Mouse (Mus musculus) hindbrain, embryonic 14.5 days (tissue): ENCODE results near the gene Mycl. TPM values are rescaled to one million over a fixed set of nuclear protein-coding genes. Genes with fewer than 3 reads are reported as not detected.

Source experiments
- ATAC-seq: fragments of 200-750 bp; cut with Nextera tagmentation; 2 replicates; pipeline ENCODE4 v1.8.0; 2017; ENCODE audit warnings: moderate number of reproducible peaks, mild to moderate bottlenecking, moderate TSS enrichment, moderate library complexity; ENCODE audit not compliant: low FRiP score
- DNase-seq: peaks from one replicate; pipeline ENCODE4 v3.0.0-alpha.2; 2015; ENCODE audit warnings: low spot score
- H3K27ac ChIP-seq: fragments of 300-500 bp; sonication (generic); 2 replicates; pipeline ENCODE4 v1.5.1; 2014; ENCODE audit warnings: mild to moderate bottlenecking, moderate library complexity
- H3K27me3 ChIP-seq: fragments of 300-500 bp; sonication (generic); 2 replicates; pipeline ENCODE4 v1.6.1; 2014; ENCODE audit warnings: mild to moderate bottlenecking, low read length, mixed read lengths; ENCODE audit not compliant: control insufficient read depth, insufficient read depth
- H3K36me3 ChIP-seq: fragments of 300-500 bp; sonication (generic); replicated peaks from 2 replicates; pipeline ENCODE4 v1.6.1; 2014; ENCODE audit not compliant: control insufficient read depth, insufficient read depth
- H3K4me1 ChIP-seq: fragments of 300-500 bp; sonication (generic); replicated peaks from 2 replicates; pipeline ENCODE4 v1.6.1; 2014; ENCODE audit warnings: antibody characterized with exemption, low read length, mixed read lengths; ENCODE audit not compliant: control insufficient read depth, insufficient read depth
- H3K4me2 ChIP-seq: fragments of 300-500 bp; sonication (generic); replicated peaks from 2 replicates; pipeline ENCODE4 v1.6.1; 2014; ENCODE audit warnings: mild to moderate bottlenecking, moderate library complexity
- H3K4me3 ChIP-seq: fragments of 300-500 bp; sonication (generic); replicated peaks from 2 replicates; pipeline ENCODE4 v1.5.1; 2014; ENCODE audit warnings: mild to moderate bottlenecking, low read length
- H3K9ac ChIP-seq: fragments of 300-500 bp; sonication (generic); 2 replicates; pipeline ENCODE4 v1.6.1; 2014
- H3K9me3 ChIP-seq: fragments of 300-500 bp; sonication (generic); 2 replicates; pipeline ENCODE4 v1.6.1; 2016; ENCODE audit warnings: low read length; ENCODE audit not compliant: control insufficient read depth
- WGBS: fragments of 180-500 bp; shearing (Covaris S2); extraction: QIAGEN DNeasy Blood & Tissue Kit; methylation state at CpG from one replicate; pipeline ENCODE4 v1.1.7; 2014; 5-methylcytosine and 5-hydroxymethylcytosine counted together
- polyA plus RNA-seq: library from polyadenylated mRNA; unstranded; fragments of >200 nt; fragmentation: Nextera tagmentation; extraction: Ambion mirVana; gene quantifications from 2 replicates; pipeline ENCODE4 v1.2.1, GENCODE M21; 2014

Gene Mycl
- polyA plus RNA-seq, 1 experiment from 2014 or later = 68.7 TPM

DNA sequence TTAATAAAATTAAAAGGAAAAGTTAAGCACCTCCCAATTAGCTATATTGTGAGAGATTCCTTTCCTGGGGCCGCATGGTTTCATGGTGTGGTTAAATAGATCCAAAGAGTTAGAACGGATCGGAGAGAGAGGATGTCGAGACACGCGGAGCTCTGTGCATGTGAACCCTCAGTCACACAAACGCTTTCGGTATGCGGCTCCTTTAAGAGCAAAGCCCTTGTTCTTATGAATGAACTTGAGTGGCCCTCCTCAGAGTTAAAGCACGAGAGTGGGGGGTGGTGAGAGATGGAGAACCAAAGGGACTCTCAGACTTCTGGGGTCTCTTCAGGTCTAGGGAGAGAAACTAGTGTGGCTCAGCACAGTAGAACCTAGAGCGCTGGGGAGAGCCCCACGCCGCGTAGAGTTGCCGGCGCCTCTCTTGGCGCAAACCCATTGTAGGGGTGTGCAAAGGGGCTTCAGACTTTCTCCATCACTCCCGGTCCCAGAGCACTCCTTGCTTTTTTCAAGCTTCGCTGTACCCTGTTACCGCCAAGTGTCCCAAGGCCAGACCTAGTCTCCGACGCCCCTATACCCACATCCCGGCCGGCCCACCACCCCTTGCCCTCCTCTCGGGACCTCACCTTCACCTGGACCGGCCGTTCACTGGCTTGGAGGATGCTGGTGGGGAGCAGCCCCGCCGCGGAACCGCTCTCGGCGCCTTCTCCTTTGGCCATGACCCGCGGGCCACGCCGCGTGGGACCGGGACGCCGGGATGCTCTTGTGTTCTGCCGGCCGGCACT is 34.9 kb upstream of the Mycl start:
- H3K4me1 ChIP-seq = peaks cover 26% of the 10 kb centered on the region
- H3K9ac ChIP-seq = peak overlapping the region; percentile 65
- H3K4me2 ChIP-seq = peak overlapping the region; percentile 100
- peak overlapping the region; percentile 12; the same call in 1 of the 2 replicates for H3K27ac ChIP-seq
- DNase-seq (peak; percentile 69), ATAC-seq (peak; percentile 41)
- H3K4me3 ChIP-seq = peak overlapping the region; percentile 68
- no peaks in the 10 kb centered on the region for H3K9me3 ChIP-seq
- no peaks in the 10 kb centered on the region for H3K36me3 ChIP-seq
- H3K27me3 ChIP-seq = no peaks in the 10 kb centered on the region
- under 1% methylated on average over 43 of the region's 43 CpGs for WGBS

GRCm38 (mm10) chr4:122961100-122961567 is 34.3 kb upstream of the Mycl start, which contains the start of gene Mfsd2a:
TSS of gene Mfsd2a (minus strand) at chr4:122961188.
- WGBS = under 1% methylated on average over 27 of the region's 27 CpGs
- Histone ChIP-seq H3K27ac (peak within 1 kb of the TSS; percentile 12; the same call in 1 of the 2 replicates), H3K27me3 (no peaks in the 10 kb centered on the region), H3K36me3 (no peaks in the 10 kb centered on the region), H3K9ac (peak within 1 kb of the TSS; percentile 65), H3K4me2 (peak within 1 kb of the TSS; percentile 100), H3K9me3 (no peaks in the 10 kb centered on the region), H3K4me1 (peaks cover 20% of the 10 kb centered on the region), H3K4me3 (peak within 1 kb of the TSS; percentile 68)
- DNase-seq (peak; percentile 67), ATAC-seq (peak; percentile 73)

DNA sequence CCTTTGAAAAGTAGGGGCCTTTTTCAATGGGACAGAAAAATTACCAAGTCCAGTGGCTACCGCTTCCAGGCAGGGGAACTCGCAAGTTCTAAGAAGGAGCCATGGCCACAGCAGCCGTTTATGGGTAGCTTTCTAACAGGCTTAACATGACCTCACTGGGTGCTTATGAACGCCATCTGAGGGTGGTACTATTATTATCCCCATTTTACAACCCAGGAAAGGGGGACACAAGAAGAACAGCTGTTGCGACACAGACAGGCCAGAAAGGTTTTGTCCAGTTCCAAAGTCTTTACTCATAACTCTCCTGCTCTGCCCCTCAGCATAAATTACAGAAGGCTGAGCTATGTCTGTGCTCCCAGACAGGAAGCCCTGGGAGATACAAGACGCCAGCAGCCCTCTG is 33.9 kb upstream of the Mycl start:
- H3K36me3 ChIP-seq = no peaks in the 10 kb centered on the region
- peak overlapping the region; percentile 68 for H3K4me3 ChIP-seq
- no peaks in the 10 kb centered on the region for H3K9me3 ChIP-seq
- no peak overlapping the region for H3K27ac ChIP-seq
- H3K9ac ChIP-seq = no peak overlapping the region
- H3K27me3 ChIP-seq = no peaks in the 10 kb centered on the region
- H3K4me1 ChIP-seq = peaks cover 19% of the 10 kb centered on the region
- DNase-seq (no peak), ATAC-seq (no peak)
- H3K4me2 ChIP-seq = peak overlapping the region; percentile 100
- WGBS = 18% methylated on average over 6 of the region's 6 CpGs

GRCm38 (mm10) chr4:122962751-122963150 is 32.7 kb upstream of the Mycl start:
- 18% methylated on average over 8 of the region's 8 CpGs for WGBS
- Histone ChIP-seq H3K9ac (no peak overlapping the region), H3K9me3 (no peaks in the 10 kb centered on the region), H3K27ac (no peak overlapping the region), H3K4me3 (no peak overlapping the region), H3K4me2 (no peak overlapping the region), H3K36me3 (no peaks in the 10 kb centered on the region), H3K4me1 (peaks cover 19% of the 10 kb centered on the region), H3K27me3 (no peaks in the 10 kb centered on the region)
- DNase-seq (no peak), ATAC-seq (no peak)

DNA sequence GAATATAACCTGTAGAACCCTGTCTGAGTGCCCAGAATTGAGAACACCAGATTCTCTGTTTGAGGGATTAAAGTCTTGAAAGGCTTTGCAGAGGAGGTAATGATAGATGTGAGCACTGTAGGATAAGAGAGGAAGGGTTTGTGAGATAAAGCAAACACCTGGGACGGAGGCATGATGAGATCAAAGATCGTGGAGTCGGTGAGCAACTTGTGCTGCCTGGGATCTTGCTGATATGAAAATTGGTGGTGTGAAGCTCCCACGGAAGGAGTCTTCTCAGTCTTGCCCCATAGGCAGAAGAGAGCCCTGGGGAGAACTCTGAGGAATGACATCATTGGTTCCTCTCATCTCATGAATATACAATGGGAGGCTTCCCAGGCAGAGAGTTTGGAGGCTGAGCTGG is 27.3 kb upstream of the Mycl start:
- no peak overlapping the region for H3K27ac ChIP-seq
- ATAC-seq (no peak), DNase-seq (no peak)
- peaks cover under 1% of the 10 kb centered on the region; the same call in 1 of the 2 replicates for H3K4me1 ChIP-seq
- no peak overlapping the region for H3K4me2 ChIP-seq
- no peaks in the 10 kb centered on the region for H3K9me3 ChIP-seq
- H3K36me3 ChIP-seq = no peaks in the 10 kb centered on the region
- no peak overlapping the region for H3K9ac ChIP-seq
- no peaks in the 10 kb centered on the region for H3K27me3 ChIP-seq
- 72% methylated on average over 4 of the region's 4 CpGs for WGBS
- no peak overlapping the region for H3K4me3 ChIP-seq

DNA sequence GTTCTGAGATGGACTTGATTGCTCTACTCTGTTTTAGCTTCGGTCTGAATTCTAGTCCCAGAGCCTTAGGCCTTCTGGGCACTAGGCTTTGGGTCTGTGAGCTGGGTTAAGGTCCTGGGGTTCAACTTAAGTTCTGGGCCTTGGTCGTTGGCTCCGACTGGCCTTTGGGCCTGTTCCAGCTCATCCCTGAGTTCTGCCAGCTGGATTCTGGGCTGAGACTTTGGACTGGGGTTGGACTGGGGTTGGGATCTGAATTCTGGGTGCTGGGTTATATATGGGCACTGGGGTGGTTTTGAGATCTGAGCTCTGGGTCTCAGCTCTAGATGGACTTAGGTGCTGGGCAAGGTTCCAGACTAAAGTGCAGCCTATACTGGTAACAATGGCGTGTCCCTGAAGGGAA is 24.3 kb upstream of the Mycl start:
- H3K9ac ChIP-seq = no peak overlapping the region
- 82% methylated on average over 4 of the region's 4 CpGs for WGBS
- ATAC-seq = no peak

DNA sequence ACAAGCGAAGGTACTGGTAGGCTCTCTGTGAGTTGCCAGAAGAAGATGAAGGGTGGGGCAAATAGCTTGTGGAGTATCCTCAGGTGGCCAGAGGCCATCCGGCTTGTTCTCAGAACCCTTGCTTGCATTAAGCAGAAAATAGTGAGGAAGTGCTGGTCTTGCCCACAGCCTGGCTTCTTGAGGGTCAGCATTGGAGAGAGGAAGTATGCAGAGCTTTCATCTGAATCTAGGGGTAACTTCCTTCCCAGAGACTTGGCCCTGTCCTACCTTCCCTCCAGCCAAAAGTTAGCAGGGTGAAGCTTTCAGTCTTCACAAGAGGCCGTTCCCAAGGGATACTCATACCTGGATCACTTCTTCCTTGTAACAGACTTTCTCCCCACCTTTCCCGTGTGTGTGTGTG is 23.8 kb upstream of the Mycl start:
- Histone ChIP-seq H3K4me1 (no peaks in the 10 kb centered on the region), H3K4me2 (no peak overlapping the region), H3K9ac (no peak overlapping the region), H3K4me3 (no peak overlapping the region), H3K27me3 (no peaks in the 10 kb centered on the region), H3K9me3 (no peaks in the 10 kb centered on the region), H3K27ac (no peak overlapping the region), H3K36me3 (no peaks in the 10 kb centered on the region)
- no peak for ATAC-seq
- WGBS = 86% methylated on average over 4 of the region's 4 CpGs
- no peak for DNase-seq

More for the DNA sequence above, 24.3 kb upstream of the Mycl start:
- Histone ChIP-seq H3K4me3 (no peak overlapping the region), H3K36me3 (no peaks in the 10 kb centered on the region), H3K9me3 (no peaks in the 10 kb centered on the region), H3K4me2 (no peak overlapping the region), H3K27me3 (no peaks in the 10 kb centered on the region), H3K4me1 (no peaks in the 10 kb centered on the region), H3K27ac (no peak overlapping the region)
- DNase-seq = no peak

GRCm38 (mm10) chr4:122972056-122972455 is 23.4 kb upstream of the Mycl start:
- no peak for DNase-seq

DNA sequence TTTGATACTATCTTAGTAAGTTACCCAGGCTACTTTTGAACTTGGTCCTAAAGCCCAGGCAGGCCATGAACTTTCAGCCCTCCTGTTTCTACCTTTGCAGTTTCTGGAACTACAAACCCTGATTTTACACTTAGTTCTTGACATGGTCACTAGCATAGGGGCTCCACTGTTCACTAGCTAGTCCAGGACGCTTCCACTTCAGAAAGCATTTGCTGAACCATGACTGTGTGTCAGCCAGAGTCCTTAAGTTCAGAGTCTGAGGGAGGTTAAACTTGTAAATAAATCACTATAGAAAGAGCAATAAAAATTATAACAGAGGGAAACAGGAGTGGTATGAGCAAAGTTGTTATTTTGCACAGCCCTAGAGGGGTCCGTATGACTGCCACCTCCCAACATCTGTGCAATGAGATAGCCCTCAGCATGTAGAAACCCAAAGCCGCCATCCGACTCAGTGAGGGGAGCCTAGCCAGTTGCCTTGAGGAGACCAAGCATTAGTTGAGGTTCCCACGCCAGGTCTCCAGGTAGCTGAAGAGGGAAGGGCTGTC is 20.4 kb upstream of the Mycl start:
- DNase-seq (no peak), ATAC-seq (no peak)
- no peak overlapping the region for H3K27ac ChIP-seq
- no peaks in the 10 kb centered on the region for H3K27me3 ChIP-seq
- WGBS = 89% methylated on average over 5 of the region's 5 CpGs
- H3K4me2 ChIP-seq = no peak overlapping the region
- H3K4me1 ChIP-seq = no peaks in the 10 kb centered on the region
- H3K9me3 ChIP-seq = no peaks in the 10 kb centered on the region
- no peak overlapping the region for H3K9ac ChIP-seq
- no peaks in the 10 kb centered on the region for H3K36me3 ChIP-seq
- H3K4me3 ChIP-seq = no peak overlapping the region

More at GRCm38 (mm10) chr4:122972056-122972455, 23.4 kb upstream of the Mycl start:
- Histone ChIP-seq H3K27ac (no peak overlapping the region), H3K27me3 (no peaks in the 10 kb centered on the region), H3K9me3 (no peaks in the 10 kb centered on the region), H3K9ac (no peak overlapping the region), H3K4me2 (no peak overlapping the region), H3K4me1 (no peaks in the 10 kb centered on the region), H3K36me3 (no peaks in the 10 kb centered on the region), H3K4me3 (no peak overlapping the region)
- WGBS = 74% methylated on average over 8 of the region's 8 CpGs
- no peak for ATAC-seq
